Mouse (Mus musculus) lung, adult 18-20 months (tissue): ENCODE measurements around the gene Tspan5.
A peak's percentile ranks its signal among the peaks of the same experiment; 100 is the strongest.

Experiments
- DNase-seq, 2 experiments: peaks; one replicate each; pipeline ENCODE4 v3.0.0; 2022; ENCODE audit warnings: mixed read lengths in 2 of 2

Gene Tspan5

GRCm38 (mm10) chr3:138881725-138882347 is 139.8 kb downstream of the Tspan5 start:
- DNase-seq = no peak

- no peak for DNase-seq
Measured at GRCm38 (mm10) chr3:138886121-138886520, 144.1 kb downstream of the Tspan5 start.

- DNase-seq = no peak
Measured at GRCm38 (mm10) chr3:138889214-138889613, 147.2 kb downstream of the Tspan5 start.

GRCm38 (mm10) chr3:138889769-138890295 is 147.8 kb downstream of the Tspan5 start:
- no peak for DNase-seq

GRCm38 (mm10) chr3:138893520-138893919 is 151.5 kb downstream of the Tspan5 start:
- no peak for DNase-seq

DNA sequence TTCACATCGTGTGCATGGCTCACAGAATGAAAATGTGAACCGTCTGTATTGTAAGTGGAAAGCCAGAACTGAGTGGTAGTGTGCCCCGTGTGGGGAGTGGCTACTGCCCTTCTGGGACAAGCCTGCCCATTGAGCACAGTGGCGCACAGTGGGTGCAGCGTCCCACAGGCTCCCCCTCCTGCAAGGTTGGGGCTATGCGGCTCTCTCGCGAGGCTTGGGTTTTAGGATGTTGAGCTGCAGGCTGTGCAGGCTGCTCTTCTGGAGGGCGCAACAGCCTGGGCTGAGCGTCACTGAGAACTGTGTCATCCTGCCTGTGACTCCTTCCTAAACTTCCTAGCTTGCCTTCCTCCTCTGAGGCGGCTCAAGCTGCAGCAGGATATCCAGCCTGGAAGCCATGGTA is 155.5 kb downstream of the Tspan5 start:
- no peak for DNase-seq

GRCm38 (mm10) chr3:138898055-138898454 is 156.1 kb downstream of the Tspan5 start:
- DNase-seq = no peak

GRCm38 (mm10) chr3:138900571-138901141 is 158.7 kb downstream of the Tspan5 start:
- no peak for DNase-seq

DNA sequence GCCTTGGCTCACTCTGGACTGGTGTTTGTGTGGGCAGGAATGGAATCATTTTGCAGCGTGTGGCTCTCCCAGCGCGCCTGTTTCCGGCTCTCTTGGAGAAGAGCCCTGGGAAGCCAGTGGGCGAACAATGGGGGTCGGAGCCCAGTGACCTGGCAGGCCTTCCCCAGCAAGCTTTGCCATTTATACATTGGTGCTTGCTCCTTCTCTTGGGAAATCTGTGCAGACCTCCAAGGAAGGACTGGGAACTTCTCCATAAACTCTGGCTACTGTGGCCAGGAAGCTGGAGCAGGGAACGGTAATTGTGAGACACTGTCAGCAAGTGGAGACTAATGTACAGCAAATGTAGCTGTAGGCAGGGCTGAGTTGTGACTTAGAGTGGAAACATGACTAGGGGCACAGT is 163.7 kb downstream of the Tspan5 start:
- peak; percentile 9 to 15 for DNase-seq

DNA sequence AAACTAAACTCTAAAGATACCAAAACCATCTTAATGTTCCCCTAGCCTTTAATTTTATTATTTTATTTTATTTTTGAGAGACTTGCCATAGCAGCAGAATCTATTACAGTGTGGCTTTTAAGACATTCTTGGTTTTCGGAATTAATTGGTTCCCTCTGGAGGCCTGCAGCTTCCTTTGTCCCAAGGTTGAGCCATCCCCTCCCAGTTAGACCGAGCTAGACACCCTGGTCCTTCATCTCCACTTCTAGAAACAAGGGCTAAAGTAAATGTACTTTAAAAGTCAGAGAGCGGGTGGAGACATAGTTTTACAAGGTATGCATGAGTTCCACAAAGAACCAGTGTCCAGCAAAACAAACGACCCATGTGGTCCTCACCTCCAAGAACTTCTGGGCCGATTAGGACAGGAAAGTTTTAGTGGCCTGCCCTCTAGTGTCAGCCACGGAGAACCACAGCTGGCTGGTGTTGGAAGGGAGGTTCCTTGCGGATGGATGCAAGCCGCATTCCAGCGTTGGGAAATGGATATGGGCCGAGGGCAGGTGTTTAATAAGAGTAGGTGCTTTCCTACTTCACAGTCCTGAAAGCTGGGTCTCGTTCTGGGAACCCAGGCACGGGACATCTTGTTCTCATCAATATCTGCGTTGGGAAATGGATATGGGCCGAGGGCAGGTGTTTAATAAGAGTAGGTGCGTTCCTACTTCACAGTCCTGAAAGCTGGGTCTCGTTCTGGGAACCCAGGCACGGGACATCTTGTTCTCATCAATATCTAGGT is 164.3 kb downstream of the Tspan5 start:
- peak; percentile 53 to 71 for DNase-seq

DNA sequence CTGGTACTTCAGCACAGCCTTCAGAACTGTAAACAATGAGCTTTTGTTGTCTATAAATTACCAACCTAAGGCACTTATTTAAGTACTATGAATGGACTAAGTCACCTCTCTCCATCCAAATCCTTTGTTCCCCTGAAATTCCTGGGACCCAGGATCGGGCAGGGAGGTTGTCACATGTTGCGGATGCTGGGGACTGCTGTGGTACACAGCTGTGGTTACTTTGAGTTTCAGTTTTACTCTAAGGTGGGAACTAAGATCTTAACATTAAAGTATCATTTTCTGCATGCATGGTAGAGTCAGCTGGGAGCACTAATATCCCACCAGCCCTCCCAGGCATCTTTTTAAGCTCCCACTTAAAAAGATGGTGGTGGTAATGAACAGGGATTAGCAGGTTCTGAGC is 167.3 kb downstream of the Tspan5 start:
- DNase-seq = no peak

DNA sequence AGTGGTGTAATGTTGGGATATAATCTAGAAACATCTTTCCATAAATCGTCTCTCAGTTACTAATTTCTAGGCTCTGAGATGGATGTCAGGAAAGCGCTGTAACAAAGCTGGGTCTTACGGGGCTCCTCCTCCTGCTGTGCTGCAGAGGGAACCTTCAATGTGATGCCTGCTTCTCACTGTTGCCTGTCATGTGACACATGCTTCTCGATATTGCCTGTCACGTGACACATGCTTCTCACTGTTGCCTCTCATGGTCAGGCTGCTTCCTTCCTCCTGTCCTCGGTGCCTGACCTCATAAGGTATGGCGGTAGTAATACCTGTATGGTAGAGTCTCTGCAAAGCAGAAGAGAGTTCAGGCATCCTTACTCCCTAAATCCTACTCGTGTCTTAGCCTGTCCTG is 170.5 kb downstream of the Tspan5 start:
- DNase-seq = no peak

GRCm38 (mm10) chr3:138914626-138915288 is 172.8 kb downstream of the Tspan5 start:
- DNase-seq = no peak

GRCm38 (mm10) chr3:138916591-138916990 is 174.6 kb downstream of the Tspan5 start:
- DNase-seq = no peak

GRCm38 (mm10) chr3:138917016-138917415 is 175.0 kb downstream of the Tspan5 start:
- no peak for DNase-seq

DNA sequence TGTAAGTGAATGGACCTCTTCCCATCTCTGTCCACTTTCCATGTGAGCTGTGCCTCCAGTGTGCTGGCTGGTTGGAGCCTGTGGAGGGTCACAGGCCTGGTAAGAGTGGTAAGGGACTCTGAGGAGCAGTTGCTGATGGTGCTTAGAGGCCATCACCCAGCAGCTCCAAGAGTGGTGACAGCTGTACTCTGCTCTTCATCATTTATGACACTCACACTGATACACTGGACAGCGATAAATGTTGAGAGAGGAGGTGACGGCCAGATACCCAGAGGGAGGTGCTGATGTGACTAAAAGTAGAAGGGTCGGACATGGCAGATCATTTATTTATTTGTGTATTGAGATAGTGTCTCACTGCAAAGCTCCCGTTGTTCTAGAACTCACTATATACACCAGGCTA is 176.2 kb downstream of the Tspan5 start:
- DNase-seq = no peak

- no peak for DNase-seq
Measured at GRCm38 (mm10) chr3:138926161-138926560, 184.2 kb downstream of the Tspan5 start.

DNA sequence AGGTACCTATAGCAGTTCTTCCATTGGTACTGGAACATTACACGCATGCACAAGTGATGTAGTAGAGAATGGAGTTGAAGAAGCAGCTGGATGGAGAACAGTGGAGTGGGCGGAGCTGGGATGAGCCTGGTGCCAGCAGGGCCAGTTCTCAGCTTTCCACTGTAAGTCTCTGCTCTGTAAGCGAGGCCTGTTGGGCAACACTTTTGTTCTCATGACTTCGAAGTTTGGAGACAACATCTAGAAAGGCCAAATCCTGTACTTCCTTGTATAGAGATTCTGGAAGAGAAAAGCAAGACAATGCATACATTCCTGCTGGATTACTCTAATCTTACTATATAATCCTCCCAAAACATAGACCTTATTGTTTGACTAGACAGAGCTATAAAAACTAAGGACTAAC is 185.4 kb downstream of the Tspan5 start:
- no peak for DNase-seq

DNA sequence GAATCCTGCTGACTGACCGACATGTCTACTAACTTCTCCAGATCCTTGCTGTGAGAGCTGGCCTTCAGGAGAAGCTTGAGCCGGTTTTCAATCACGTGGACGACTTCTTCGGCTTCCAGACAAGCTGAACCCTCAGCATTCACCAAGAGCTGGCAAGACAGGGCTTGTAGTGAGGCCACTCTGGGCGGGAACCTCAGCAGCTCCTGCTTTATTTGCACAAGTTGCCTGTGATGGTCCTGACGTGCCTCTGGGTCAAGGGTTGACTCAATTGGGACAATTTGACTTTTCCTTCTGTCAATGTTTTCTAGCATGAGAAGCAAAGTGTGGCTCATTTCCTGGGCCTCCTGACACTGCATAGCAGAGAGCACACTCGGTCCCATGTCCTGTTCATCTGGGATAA is 194.8 kb downstream of the Tspan5 start:
- DNase-seq = no peak

DNA sequence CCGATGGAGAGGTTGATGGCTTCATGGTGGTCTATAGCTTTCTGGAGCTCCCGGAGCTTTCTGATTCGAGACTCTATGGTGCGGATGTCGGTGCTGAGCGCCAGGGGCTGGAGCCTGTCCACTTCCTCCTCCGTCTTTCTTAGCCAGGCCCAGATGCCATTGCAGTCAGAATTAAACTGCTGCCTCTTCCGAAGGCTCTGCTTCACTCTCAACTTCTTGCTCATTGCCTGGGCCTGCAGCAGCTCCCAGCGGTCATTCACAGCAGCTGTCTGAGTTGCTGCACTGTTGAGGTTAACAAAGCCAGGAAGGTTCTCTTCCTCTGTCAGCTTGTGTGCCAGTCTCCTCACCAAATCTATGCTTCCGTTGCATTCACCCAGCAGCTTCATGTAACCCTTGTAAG is 195.2 kb downstream of the Tspan5 start:
- DNase-seq = no peak

DNA sequence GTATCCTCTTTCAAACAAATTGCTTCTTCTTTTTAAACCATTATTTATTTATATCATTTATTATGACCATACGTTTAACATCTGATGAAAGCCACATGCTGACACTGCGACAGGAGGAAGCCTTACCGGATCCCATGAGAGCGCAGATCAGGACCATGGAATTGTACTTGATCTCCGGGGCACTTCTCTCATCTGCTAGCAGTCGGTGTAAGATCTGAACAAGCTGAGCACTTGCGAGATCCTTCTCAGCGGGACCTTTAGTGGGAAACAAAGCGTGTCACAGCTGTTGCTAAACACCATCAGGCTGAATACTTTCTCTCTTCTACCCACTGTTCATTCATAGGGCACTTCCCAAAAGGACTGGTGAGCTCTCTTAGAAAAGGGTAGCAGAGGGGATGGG is 199.6 kb downstream of the Tspan5 start:
- DNase-seq = no peak

GRCm38 (mm10) chr3:138945516-138945915 is 203.5 kb downstream of the Tspan5 start:
- DNase-seq = no peak

DNA sequence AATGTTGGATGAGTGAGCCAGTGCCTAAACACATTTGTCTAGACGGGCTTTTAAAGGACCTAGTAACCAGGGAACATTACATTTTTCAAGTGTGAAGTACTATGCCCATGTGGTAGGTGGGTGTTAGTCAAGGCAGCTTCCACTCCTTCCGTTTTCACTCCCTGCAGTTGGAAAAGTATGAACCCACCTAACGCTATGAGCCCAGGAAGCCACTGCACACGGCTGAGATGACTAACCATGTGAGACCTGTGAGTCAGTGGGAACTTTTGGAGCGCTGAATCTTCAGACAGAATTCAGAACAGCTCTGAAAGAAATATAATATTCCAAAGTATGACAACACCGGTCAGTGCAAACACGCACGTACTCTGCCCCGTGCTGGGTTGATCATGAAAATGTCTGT is 207.1 kb downstream of the Tspan5 start:
- DNase-seq = no peak
